Mouse (Mus musculus) limb, embryonic 10.5 days (tissue): Measurements from ENCODE around the gene Kalrn. TPM values are rescaled to one million over a fixed set of nuclear protein-coding genes. Genes with fewer than 3 reads are reported as not detected.

Source experiments
- DNase-seq: peaks from one replicate; pipeline ENCODE4 v3.0.0-alpha.2; 2017; ENCODE audit warnings: low spot score
- H3K27ac ChIP-seq: fragments of 300-500 bp; sonication (generic); 2 replicates; pipeline ENCODE4 v1.5.1; 2016; ENCODE audit warnings: mild to moderate bottlenecking
- H3K27me3 ChIP-seq: fragments of 300-500 bp; sonication (generic); 2 replicates; pipeline ENCODE4 v1.6.1; 2016; ENCODE audit warnings: low read depth, mild to moderate bottlenecking; ENCODE audit not compliant: poor library complexity, severe bottlenecking
- H3K36me3 ChIP-seq: fragments of 300-500 bp; sonication (generic); 2 replicates; pipeline ENCODE4 v1.6.1; 2016; ENCODE audit warnings: mild to moderate bottlenecking, moderate library complexity
- H3K4me1 ChIP-seq: fragments of 300-500 bp; sonication (generic); 2 replicates; pipeline ENCODE4 v1.6.1; 2016
- H3K4me3 ChIP-seq: fragments of 300-500 bp; sonication (generic); 2 replicates; pipeline ENCODE4 v1.5.1; 2016; ENCODE audit warnings: mild to moderate bottlenecking, moderate library complexity
- H3K9me3 ChIP-seq: fragments of 300-500 bp; sonication (generic); replicated peaks from 2 replicates; pipeline ENCODE4 v1.6.1; 2016; ENCODE audit warnings: mild to moderate bottlenecking
- WGBS: fragments of 180-500 bp; shearing (Covaris S2); methylation state at CpG from one replicate; pipeline ENCODE4 v1.1.7; 2016; 5-methylcytosine and 5-hydroxymethylcytosine counted together
- polyA plus RNA-seq: library from polyadenylated mRNA; unstranded; fragments of >200 nt; fragmentation: Nextera tagmentation; extraction: Ambion mirVana; gene quantifications from 2 replicates; pipeline ENCODE4 v1.2.1, GENCODE M21; 2016

Kalrn gene
- polyA plus RNA-seq, 1 experiment from 2014 or later = 8.3 TPM

DNA sequence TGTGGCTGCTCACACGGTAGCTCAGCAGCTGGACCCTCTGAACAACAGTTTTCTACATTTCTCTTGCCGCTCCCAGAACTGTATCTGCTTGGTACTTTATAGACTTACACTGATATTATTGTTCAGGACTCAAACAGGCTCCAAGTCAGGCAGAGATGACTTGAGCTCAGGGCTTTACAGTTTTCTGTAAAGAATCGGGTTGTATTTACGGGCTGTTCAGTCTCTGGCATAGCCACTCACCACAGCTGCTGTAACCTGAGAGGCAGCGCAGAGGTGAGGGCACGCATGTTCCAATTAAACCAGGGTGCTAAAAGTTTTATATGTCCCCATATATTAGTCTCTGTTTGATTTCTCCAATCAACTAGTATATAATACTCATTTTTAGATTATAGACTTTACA, 373.8 kb downstream of the Kalrn start:
- Histone ChIP-seq H3K9me3 (no peaks in the 10 kb centered on the region), H3K27me3 (no peaks in the 10 kb centered on the region), H3K4me1 (peaks cover 19% of the 10 kb centered on the region), H3K4me3 (no peak overlapping the region), H3K27ac (peak overlapping the region; percentile 37; the same call in 1 of the 2 replicates), H3K36me3 (peaks cover 27% of the 10 kb centered on the region)
- no peak for DNase-seq
- WGBS = 76% methylated on average over 6 of the region's 6 CpGs

DNA sequence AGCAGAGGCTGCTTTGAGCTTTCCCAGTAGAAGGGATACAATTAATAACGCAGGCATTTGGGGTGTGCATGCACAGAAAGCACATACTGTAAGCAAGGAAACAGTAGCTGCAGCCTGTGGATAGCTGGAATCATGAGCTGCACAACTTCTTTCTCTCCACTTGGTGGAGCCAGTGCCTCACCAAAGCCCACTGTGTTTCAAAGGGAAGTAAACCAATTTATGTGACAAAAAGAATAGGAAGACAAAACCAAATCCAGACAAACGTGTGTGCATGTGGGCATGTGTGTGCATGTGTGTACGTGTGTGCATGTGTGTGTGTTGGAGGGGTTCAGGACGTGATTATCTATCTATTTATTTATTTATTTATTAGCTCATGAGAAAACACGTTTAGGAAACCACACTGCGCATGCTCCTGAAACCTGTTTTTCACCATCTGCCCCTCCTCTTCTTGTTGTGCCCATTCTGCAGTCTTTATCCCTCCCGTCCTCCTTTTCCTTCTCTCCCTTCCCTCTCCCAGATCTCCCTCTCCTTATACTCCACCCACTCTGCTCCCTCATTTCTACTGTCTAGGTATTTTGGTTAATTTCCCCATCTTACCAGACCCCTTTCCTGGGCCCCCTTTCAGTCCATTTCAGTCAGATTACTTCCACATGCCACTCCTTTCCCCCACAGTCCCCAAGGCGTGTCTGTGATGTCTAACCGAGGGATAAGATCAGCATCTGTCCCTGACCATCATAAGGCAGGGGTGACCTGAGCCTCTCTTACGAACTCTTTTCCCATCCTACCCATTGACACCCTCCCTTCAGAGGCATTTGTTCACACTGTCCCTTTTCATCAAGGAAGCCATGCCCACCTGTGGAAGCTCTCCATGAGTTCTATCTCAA, 380.1 kb downstream of the Kalrn start:
- Histone ChIP-seq H3K27me3 (no peaks in the 10 kb centered on the region), H3K9me3 (no peaks in the 10 kb centered on the region), H3K27ac (no peak overlapping the region), H3K4me3 (no peak overlapping the region), H3K36me3 (peaks cover 17% of the 10 kb centered on the region), H3K4me1 (peaks cover 8% of the 10 kb centered on the region; the same call in 1 of the 2 replicates)
- WGBS = 48% methylated on average over 10 of the region's 10 CpGs
- DNase-seq = peak; percentile 62

DNA sequence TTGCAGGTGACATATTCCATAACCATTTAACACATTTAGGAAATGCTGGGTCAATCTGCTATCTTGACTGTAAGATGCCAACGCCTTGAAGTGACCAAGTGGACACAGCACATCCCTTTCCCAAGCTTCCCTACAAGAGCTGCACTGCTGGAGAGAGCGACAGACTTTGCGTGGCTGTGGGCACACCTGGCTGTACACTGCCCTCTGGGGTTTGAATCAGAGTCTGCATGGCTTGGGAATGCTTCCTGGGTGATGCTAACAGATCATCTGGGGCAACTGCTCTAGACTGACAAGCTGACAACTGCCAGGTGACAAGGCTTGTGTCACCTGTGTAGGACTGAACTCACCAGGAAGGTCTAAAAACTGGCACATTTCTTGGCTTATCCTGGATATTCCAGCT, 388.6 kb downstream of the Kalrn start:
- peaks cover 23% of the 10 kb centered on the region for H3K36me3 ChIP-seq
- no peak overlapping the region for H3K27ac ChIP-seq
- DNase-seq = no peak
- H3K27me3 ChIP-seq = no peaks in the 10 kb centered on the region
- 67% methylated on average over 3 of the region's 3 CpGs for WGBS
- H3K4me3 ChIP-seq = no peak overlapping the region
- no peaks in the 10 kb centered on the region for H3K9me3 ChIP-seq
- H3K4me1 ChIP-seq = peaks cover 10% of the 10 kb centered on the region

DNA sequence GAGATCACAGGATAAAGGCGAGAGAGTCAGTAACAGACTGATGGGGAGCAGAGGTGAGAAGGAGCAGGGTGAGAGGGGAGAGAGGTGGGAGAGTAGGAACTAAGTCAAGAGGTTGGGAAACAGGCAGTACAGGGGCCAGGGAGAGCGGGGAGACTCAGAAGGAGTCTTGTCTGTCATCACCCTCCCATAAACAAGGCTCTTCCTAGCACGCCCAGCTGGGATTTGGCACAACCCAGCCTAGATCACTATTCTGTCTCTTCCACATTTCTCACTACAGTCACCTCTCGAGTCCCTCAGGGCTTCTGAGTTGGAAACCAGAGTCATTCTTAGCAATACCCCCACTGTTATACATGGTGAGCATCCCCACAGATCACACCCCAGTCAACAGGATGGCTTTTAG, 390.1 kb downstream of the Kalrn start:
- peaks cover 21% of the 10 kb centered on the region for H3K4me1 ChIP-seq
- H3K27me3 ChIP-seq = no peaks in the 10 kb centered on the region
- H3K4me3 ChIP-seq = no peak overlapping the region
- DNase-seq = no peak
- no peak overlapping the region for H3K27ac ChIP-seq
- peaks cover 17% of the 10 kb centered on the region for H3K36me3 ChIP-seq
- H3K9me3 ChIP-seq = no peaks in the 10 kb centered on the region
- 75% methylated on average over 4 of the region's 4 CpGs for WGBS

DNA sequence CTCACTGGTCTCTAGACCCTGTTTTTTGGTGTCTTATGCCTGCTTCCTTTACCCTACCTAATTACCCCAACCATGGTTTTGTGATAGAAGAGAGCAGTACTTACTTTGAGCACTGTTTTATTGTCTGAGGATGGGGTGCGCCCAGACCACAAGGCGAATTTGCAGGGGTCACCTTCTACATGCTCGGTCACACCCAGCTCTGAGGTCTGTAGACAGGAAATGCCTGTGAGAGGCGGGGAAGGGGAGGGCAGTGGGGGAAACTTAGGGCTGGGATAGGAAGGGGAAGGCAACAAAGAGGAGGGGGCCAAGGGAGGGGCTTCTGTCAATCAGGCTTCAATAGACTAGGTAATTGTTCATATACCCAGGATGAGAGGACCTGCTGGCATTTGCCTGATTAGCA, 397.7 kb downstream of the Kalrn start:
- Histone ChIP-seq H3K27ac (no peak overlapping the region), H3K27me3 (no peaks in the 10 kb centered on the region), H3K36me3 (peaks cover 62% of the 10 kb centered on the region), H3K4me1 (peaks cover 20% of the 10 kb centered on the region), H3K4me3 (no peak overlapping the region), H3K9me3 (no peaks in the 10 kb centered on the region)
- DNase-seq = no peak
- 91% methylated on average over 4 of the region's 4 CpGs for WGBS

DNA sequence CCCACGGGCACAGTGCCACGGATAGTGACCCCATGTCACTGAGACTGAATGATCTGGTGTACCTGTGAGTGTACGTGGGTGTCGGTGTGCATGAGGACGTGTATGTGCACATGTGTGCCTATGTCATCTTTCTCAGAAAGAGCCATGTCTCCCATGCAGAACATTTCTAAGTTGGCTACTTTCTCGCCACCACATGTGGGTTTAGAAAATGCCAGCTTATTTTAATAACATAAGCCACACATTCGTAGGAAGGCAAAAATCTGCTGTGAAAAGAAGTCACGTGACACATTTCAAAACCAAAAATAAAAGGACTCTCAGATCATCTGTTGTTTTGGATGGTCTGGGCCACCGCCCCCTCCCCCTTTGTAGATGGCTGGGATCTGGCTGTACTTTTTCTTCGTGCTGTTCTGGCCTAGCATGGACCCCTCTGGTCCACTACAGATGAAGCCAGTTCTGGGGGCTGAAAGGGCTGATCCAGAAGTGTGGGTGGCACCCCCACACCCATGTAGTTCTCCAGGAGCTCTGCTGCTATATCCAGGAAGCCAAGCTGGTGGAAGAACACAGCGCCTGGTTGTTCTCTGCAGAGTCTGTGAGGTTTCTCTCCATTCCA, 400.7 kb downstream of the Kalrn start:
- Histone ChIP-seq H3K36me3 (peaks cover 70% of the 10 kb centered on the region), H3K27me3 (no peaks in the 10 kb centered on the region)

DNA sequence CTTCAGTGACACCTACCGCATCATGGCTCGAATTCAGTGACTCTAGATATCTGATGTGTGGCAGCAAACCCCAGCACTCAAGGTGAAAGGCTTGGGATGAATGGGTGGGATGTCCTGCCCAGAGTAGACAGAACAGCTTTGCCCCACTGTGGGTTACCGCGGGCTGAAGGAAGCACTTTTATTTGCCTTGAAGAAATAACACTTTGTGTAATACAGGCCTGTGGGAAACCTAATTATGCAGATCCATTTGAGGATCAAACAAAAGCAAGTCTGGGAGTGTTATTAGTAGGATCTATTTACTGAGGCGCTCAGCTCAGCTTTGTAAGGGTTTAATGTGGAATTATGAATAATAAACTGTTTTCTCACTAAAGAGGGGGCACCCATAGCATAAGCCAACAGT, 406.3 kb downstream of the Kalrn start:
- no peaks in the 10 kb centered on the region for H3K27me3 ChIP-seq
- H3K27ac ChIP-seq = no peak overlapping the region
- no peak for DNase-seq
- peaks cover 24% of the 10 kb centered on the region for H3K36me3 ChIP-seq
- no peaks in the 10 kb centered on the region for H3K4me1 ChIP-seq
- no peaks in the 10 kb centered on the region for H3K9me3 ChIP-seq
- 89% methylated on average over 5 of the region's 5 CpGs for WGBS
- H3K4me3 ChIP-seq = no peak overlapping the region

More for the DNA sequence above, 400.7 kb downstream of the Kalrn start:
- 93% methylated on average over 11 of the region's 11 CpGs for WGBS
- H3K9me3 ChIP-seq = no peaks in the 10 kb centered on the region
- no peak for DNase-seq
- no peak overlapping the region for H3K4me3 ChIP-seq
- H3K4me1 ChIP-seq = no peaks in the 10 kb centered on the region
- H3K27ac ChIP-seq = no peak overlapping the region

DNA sequence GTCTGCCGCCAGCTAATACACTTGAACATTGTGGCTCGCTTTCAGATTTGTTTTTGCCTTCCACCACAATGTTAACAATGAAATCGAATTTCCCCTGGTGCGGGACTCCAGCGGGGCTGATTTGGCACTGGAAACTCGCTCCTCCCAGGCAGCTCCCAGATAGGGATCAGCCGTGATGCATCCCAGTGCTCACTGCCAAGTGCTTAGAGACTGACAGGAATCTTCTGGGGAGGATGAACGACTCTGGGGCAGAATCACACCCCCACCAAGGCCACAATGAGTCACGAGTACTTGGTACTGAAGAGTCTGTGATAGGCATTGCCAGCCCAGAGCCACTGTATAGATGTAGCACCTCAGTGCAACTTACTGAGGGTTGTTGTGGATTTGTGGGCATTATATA, 410.2 kb downstream of the Kalrn start:
- DNase-seq = no peak
- H3K36me3 ChIP-seq = 0 out of 2 replicates have a peak, but pooled peaks cover 3% of the 10 kb centered on the region
- H3K27me3 ChIP-seq = no peaks in the 10 kb centered on the region
- no peak overlapping the region for H3K4me3 ChIP-seq
- no peaks in the 10 kb centered on the region for H3K9me3 ChIP-seq
- no peak overlapping the region for H3K27ac ChIP-seq
- H3K4me1 ChIP-seq = no peaks in the 10 kb centered on the region
- 79% methylated on average over 9 of the region's 9 CpGs for WGBS

DNA sequence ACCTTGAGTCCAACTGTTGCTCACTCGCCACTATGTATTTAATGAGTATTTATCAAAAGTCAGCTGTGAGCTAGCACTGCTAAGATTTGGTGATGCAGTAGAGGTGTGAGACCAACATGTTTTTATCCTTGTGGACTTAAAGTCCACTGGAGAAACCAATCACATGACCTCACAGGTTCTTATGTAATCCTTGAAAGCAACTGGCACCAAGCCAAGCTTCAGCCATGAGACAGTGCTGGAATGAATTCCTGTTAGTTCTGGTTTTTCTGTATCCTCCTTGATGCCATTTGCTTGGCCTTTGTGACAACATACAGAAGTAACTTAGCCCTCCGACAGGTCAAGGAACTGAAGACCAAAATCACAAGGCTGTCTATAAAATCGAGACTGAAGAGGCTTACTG, 413.8 kb downstream of the Kalrn start:
- Histone ChIP-seq H3K4me1 (no peaks in the 10 kb centered on the region), H3K27ac (no peak overlapping the region), H3K36me3 (0 out of 2 replicates have a peak, but pooled peaks cover 3% of the 10 kb centered on the region), H3K4me3 (no peak overlapping the region), H3K9me3 (no peaks in the 10 kb centered on the region), H3K27me3 (no peaks in the 10 kb centered on the region)
- 87% methylated on average over 3 of the region's 3 CpGs for WGBS
- DNase-seq = no peak

DNA sequence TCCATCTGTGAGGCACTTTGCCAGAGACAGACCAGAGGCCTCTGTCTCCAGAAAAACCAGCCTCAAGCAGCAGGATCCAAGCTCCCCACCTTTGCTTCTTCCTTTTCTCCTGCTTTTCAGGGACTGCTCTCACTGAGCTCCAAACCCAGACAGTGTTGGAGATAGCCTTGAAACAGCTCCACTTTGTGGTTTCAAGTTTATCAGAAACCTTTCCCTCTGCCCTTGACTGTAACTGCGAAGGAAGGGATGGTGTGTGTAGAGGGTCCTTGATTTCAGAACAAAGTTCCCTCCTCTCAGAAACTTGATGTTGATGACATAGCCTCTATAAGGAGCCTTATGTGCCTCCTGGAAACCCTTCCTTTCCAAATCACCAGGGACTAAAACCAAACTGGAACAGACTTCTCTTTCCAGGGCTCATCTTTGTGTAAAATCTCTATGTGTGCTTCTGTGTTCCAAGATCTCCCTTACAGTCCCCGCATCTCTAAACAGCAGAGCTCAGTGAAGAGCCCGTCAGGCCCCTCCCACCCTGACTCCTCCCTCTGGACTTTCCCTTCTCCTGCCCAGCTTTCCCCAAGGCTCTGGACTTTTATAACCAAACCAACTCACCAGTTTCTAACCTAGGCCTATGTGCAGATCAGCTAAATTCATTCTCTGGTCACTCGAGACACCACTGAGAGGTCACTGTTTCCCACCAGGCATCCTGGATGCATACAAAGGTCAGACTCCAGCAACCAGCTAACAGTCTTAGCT, 415.8 kb downstream of the Kalrn start:
- H3K27ac ChIP-seq = no peak overlapping the region
- peaks cover 4% of the 10 kb centered on the region; the same call in 1 of the 2 replicates for H3K4me1 ChIP-seq
- 63% methylated on average over 4 of the region's 4 CpGs for WGBS
- no peak for DNase-seq
- no peak overlapping the region for H3K4me3 ChIP-seq
- no peaks in the 10 kb centered on the region for H3K9me3 ChIP-seq
- H3K27me3 ChIP-seq = no peaks in the 10 kb centered on the region
- H3K36me3 ChIP-seq = 0 out of 2 replicates have a peak, but pooled peaks cover 2% of the 10 kb centered on the region

DNA sequence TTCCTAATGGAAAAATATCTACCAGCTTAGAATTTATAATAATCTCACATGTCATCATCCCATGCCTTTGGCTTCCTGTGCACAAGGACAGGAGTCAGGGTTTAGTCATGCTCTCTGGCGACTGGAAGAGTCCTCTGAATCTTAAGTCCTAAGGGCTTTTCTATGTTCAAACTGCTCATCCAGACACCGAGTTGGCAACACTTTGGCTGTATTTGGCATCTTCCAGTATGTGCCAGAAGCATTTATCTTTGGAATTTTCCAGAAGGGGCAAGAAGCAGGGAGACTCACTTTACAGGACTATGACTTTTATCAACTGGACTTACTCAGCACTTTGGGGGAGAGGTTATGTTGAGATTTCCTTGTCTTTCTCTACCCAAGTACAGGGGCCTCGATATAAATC, 417.6 kb downstream of the Kalrn start:
- Histone ChIP-seq H3K27me3 (no peaks in the 10 kb centered on the region), H3K9me3 (no peaks in the 10 kb centered on the region), H3K36me3 (0 out of 2 replicates have a peak, but pooled peaks cover 2% of the 10 kb centered on the region), H3K4me3 (no peak overlapping the region), H3K4me1 (peaks cover 4% of the 10 kb centered on the region; the same call in 1 of the 2 replicates), H3K27ac (no peak overlapping the region)
- 85% methylated on average over 3 of the region's 3 CpGs for WGBS
- no peak for DNase-seq

DNA sequence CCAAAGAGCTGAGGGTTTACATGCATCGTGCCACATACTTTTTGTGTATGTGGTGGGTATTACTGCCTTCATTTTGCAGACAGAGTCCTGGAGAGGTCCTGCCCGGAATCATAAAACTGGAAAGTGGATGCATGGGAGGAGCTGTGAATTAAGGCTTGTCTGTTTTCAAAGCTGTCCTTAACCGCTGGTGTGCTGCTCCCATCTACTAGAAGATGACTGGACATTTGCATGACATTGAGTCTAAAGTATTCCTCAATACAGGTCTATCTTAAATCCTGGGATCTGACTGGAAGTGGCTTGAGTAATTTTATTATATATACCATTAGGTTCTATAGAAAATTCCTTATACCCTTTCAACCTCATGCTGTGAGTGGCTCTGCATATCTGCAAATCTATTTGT, 418.4 kb downstream of the Kalrn start:
- Histone ChIP-seq H3K4me3 (no peak overlapping the region), H3K36me3 (0 out of 2 replicates have a peak, but pooled peaks cover 2% of the 10 kb centered on the region), H3K27me3 (no peaks in the 10 kb centered on the region), H3K9me3 (no peaks in the 10 kb centered on the region), H3K4me1 (peaks cover 4% of the 10 kb centered on the region; the same call in 1 of the 2 replicates), H3K27ac (no peak overlapping the region)
- no peak for DNase-seq
- 92% methylated on average over 3 of the region's 3 CpGs for WGBS
